Mouse (Mus musculus): ENCODE data around the gene Cbx1. TPM values are rescaled to one million over a fixed set of nuclear protein-coding genes. Genes with fewer than 3 reads are reported as not detected.
A peak's percentile ranks its signal among the peaks of the same experiment; 100 is the strongest.
"Not testable (repeated sequence)": the region's sequence is repeated elsewhere in the genome, so short reads cannot be mapped to it uniquely, and the experiment has no call there.

Cbx1 gene
- total RNA-seq, 2 experiments from 2014 or later = 40.8 to 43.3 TPM

DNA sequence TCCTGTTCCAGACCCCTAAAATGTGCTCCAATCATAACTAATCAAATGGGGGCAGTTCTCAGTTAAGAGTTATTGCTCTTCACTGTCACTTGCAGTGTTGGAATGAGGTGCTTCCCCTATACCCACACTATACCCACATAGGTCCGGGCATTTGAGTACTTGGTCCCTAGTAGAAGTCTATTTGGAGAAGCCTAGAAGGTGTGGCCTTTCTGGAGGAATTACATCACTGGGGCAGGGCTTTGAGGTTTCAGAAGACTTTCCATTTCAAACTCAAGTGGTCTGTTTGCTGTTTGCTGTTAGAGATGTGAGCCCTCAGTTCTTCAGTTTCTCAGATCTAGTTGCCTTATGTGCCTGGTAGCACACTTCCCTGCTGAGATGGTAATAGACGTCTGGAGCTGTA, 44.0 kb downstream of the Cbx1 start:
- DNase-seq (ENCODE audit: low spot score in 2 of 2) = no peak

DNA sequence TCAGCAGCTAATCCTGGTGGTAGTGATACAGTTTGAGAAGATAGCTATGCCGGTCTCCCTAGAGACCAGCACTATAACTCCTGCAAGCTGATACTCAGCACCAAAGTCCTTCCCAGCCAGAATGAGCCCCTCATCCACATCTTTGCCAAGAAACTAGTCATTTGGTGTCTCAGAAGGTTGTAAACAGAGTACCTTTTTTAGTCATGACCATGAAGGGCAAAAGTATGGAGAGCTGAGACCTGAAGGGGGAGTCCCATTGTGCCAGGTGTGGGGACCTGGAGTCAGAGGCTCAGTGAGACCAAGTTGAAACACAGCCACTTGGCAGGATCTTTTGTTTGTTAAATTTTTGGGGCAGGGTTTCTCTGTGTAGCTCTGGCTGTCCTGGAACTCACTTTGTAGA, 45.2 kb downstream of the Cbx1 start:
- no peak for DNase-seq (ENCODE audit: low spot score in 2 of 2)

DNA sequence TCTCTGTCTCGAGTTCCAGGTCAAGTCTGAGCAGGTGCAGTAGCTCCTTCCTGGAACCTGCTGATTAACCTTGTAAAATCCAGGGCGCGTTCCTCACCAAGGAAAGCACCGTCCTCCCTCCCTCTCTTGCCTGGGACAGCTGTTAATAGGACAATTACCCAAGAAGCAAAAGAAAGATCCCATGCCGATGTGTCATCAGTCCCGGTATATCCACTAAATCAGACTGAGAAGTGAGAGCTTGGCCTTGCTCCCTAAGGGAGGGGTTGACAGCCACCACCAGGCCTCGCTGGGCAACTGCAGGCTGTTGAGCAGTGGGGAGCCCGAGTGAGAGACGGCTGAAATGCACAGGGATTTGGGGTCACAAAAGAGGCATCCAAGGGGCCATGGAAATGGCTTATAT, 48.4 kb downstream of the Cbx1 start:
- no peak for DNase-seq (ENCODE audit: low spot score in 2 of 2)

- no peak for DNase-seq (ENCODE audit: low spot score in 2 of 2)
Measured at GRCm38 (mm10) chr11:96838341-96838740, 49.4 kb downstream of the Cbx1 start.

GRCm38 (mm10) chr11:96839428-96839827, 50.5 kb downstream of the Cbx1 start:
- DNase-seq (ENCODE audit: low spot score in 2 of 2) = no peak

DNA sequence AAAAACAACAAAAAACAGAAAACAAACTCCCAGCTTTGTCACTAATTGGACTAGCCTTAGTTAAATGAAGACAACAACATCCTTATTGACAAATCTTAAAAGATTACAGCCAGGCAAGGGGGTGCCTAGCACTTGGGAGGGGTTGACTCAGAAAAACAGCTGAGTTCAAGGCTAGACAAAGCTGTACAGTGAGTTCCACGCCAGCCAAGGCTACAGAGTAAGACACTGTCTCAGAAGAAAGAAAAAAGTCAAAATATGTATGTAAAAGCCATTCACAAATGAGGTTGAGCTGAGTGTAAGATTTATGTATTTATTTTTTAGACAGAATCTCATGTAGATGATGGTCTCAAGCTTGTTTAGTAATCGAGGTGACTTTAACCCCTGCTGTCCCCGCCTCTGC, 51.0 kb downstream of the Cbx1 start:
- no peak for DNase-seq (ENCODE audit: low spot score in 2 of 2)

DNA sequence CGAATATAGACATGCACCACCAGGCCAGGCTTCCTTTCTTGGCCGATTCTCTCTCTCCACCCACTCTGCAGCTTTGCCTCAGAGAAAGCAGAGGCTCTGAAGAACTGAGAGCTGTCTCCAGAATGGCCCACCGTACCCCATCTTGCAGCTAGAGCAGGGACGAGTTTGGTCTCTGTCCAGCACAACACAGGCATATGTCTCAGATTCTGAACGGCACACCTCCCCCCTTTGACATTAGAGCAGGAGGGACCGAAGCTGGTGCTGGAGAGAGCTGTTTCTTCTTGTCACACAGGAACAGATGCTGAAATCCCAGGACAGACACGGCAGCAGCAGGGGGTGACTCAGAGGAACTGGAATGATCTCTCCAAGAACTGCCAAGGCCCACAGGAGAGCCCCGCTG, 51.4 kb downstream of the Cbx1 start:
- peak; percentile 59 to 75 for DNase-seq (ENCODE audit: low spot score in 2 of 2)

DNA sequence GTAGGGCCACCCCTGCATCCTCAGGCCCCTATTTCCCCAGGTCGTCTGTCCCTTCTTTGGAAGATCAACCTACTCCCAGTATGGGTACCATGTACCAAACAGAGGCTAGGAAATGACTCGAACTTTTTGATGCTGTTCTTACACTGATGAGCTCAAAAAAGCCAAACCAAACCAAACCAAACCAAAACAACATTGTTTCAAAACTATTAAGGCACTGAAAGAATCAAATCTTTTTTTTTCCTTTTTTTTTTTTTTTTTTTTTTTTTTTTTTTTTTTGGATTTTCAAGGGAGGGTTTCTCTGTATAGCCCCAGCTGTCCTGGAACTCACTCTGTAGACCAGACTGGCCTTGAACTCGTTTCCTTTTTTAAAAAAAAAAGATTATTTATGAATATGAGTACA, 54.7 kb downstream of the Cbx1 start:
- no peak for DNase-seq (ENCODE audit: low spot score in 2 of 2)

DNA sequence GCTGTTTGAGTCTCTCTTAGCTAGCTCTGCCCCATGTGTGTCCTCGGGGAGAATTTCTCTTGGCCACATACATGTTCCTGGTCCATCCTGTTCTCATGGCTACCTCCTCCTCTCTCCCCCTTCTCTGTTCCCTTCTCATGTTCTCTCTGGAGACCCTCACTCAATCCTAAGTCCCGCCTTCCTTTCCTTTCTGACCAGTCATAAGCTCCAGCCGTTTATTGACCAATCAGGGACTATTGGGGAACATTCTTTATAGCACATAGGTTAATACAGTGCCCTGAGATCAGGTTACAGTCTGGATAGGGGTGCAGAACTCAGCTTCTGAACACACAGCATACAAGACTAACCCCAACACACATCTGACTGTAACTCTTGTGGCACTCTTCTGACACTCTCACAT, 58.3 kb downstream of the Cbx1 start:
- DNase-seq (ENCODE audit: low spot score in 2 of 2) = no peak

GRCm38 (mm10) chr11:96848694-96849093, 59.8 kb downstream of the Cbx1 start:
- DNase-seq (ENCODE audit: low spot score in 2 of 2) = no peak

GRCm38 (mm10) chr11:96849145-96849544, 60.2 kb downstream of the Cbx1 start:
- not testable (repeated sequence) for DNase-seq (ENCODE audit: low spot score in 2 of 2)

- no peak for DNase-seq (ENCODE audit: low spot score in 2 of 2)
Measured at GRCm38 (mm10) chr11:96849681-96850467, 60.9 kb downstream of the Cbx1 start, which contains the start of gene Copz2. TSS of gene Copz2 (plus strand) at chr11:96849870.

GRCm38 (mm10) chr11:96857446-96857845, 68.5 kb downstream of the Cbx1 start:
- no peak for DNase-seq (ENCODE audit: low spot score in 2 of 2)

Small RNAs within 50 kb of the gene (microRNA-seq; reads per million reads assigned to microRNA genes)
- gene Mir152 = 41.9 to 54.9 reads per million in 2 experiments

Other genes with a start within 250 kb of the Cbx1 start
- 10 to 100 TPM; 48.8 to 48.9 TPM for gene Snx11, start 11.6 kb upstream of the Cbx1 start, total RNA-seq (2021)
- gene Nfe2l1, start 40.8 kb downstream of the Cbx1 start, total RNA-seq (2021) = 100 to 1,000 TPM; 292 to 305 TPM
- 1 to 10 TPM; 5.9 to 6.3 TPM for gene Copz2, start 60.7 kb downstream of the Cbx1 start, total RNA-seq (2021)
- gene Cdk5rap3, start 127.4 kb downstream of the Cbx1 start, total RNA-seq (2021) = 10 to 100 TPM; 27.5 to 31.8 TPM
- not detected for gene Prr15l, start 139.0 kb downstream of the Cbx1 start, total RNA-seq (2021)
- gene Pnpo, start 154.9 kb downstream of the Cbx1 start, total RNA-seq (2021) = 10 to 100 TPM; 41.9 TPM
- gene Sp2, start 193.8 kb downstream of the Cbx1 start, total RNA-seq (2021) = 10 to 100 TPM; 11.4 to 11.9 TPM
- 1 to 10 TPM; 1.4 to 2.0 TPM for gene Sp6, start 224.3 kb downstream of the Cbx1 start, total RNA-seq (2021)
- gene Scrn2, start 240.8 kb downstream of the Cbx1 start, total RNA-seq (2021) = 1 to 10 TPM; 4.2 to 4.6 TPM

Data from left cerebral cortex, adult 18-20 months (tissue).